Mouse (Mus musculus): ENCODE data around the gene Muc3a. TPM values are rescaled to one million over a fixed set of nuclear protein-coding genes. Genes with fewer than 3 reads are reported as not detected.

Gene Muc3a
- 6.5 TPM for polyA plus RNA-seq (2015; fragmentation: Illumina TruSeq; extraction: RNeasy Lipid Tissue Mini Kit (QIAGEN cat#74804); ENCODE audit: low read depth, low replicate concordance)

GRCm38 (mm10) chr5:137212289-137212688, at the start of gene Muc3a:
Gene Muc3a (minus strand): TSS chr5:137212389.

Other genes starting within 250 kb of the Muc3a start
- gene Cldn15, start 245.8 kb downstream of the Muc3a start, polyA plus RNA-seq (2015; fragmentation: Illumina TruSeq; extraction: RNeasy Lipid Tissue Mini Kit (QIAGEN cat#74804); ENCODE audit: low read depth, low replicate concordance): 0.24 TPM
- 30.5 TPM for gene Plod3, start 225.4 kb downstream of the Muc3a start, polyA plus RNA-seq (2015; fragmentation: Illumina TruSeq; extraction: RNeasy Lipid Tissue Mini Kit (QIAGEN cat#74804); ENCODE audit: low read depth, low replicate concordance)
- gene Znhit1, start 224.4 kb downstream of the Muc3a start, polyA plus RNA-seq (2015; fragmentation: Illumina TruSeq; extraction: RNeasy Lipid Tissue Mini Kit (QIAGEN cat#74804); ENCODE audit: low read depth, low replicate concordance): 109 TPM
- gene Vgf, start 186.0 kb downstream of the Muc3a start, polyA plus RNA-seq (2015; fragmentation: Illumina TruSeq; extraction: RNeasy Lipid Tissue Mini Kit (QIAGEN cat#74804); ENCODE audit: low read depth, low replicate concordance): 196 TPM
- 450 TPM for gene Ap1s1, start 166.3 kb downstream of the Muc3a start, polyA plus RNA-seq (2015; fragmentation: Illumina TruSeq; extraction: RNeasy Lipid Tissue Mini Kit (QIAGEN cat#74804); ENCODE audit: low read depth, low replicate concordance)
- gene Serpine1, start 140.1 kb downstream of the Muc3a start, polyA plus RNA-seq (2015; fragmentation: Illumina TruSeq; extraction: RNeasy Lipid Tissue Mini Kit (QIAGEN cat#74804); ENCODE audit: low read depth, low replicate concordance): 0.74 TPM
- 2.6 TPM for gene Trim56, start 96.2 kb downstream of the Muc3a start, polyA plus RNA-seq (2015; fragmentation: Illumina TruSeq; extraction: RNeasy Lipid Tissue Mini Kit (QIAGEN cat#74804); ENCODE audit: low read depth, low replicate concordance)
- not detected for gene Muc3, start 63.1 kb downstream of the Muc3a start, polyA plus RNA-seq (2015; fragmentation: Illumina TruSeq; extraction: RNeasy Lipid Tissue Mini Kit (QIAGEN cat#74804); ENCODE audit: low read depth, low replicate concordance)
- gene Ache, start 75.1 kb upstream of the Muc3a start, polyA plus RNA-seq (2015; fragmentation: Illumina TruSeq; extraction: RNeasy Lipid Tissue Mini Kit (QIAGEN cat#74804); ENCODE audit: low read depth, low replicate concordance): 67.3 TPM
- 20.2 TPM for gene Ufsp1, start 82.2 kb upstream of the Muc3a start, polyA plus RNA-seq (2015; fragmentation: Illumina TruSeq; extraction: RNeasy Lipid Tissue Mini Kit (QIAGEN cat#74804); ENCODE audit: low read depth, low replicate concordance)
- gene Srrt, start 95.3 kb upstream of the Muc3a start, polyA plus RNA-seq (2015; fragmentation: Illumina TruSeq; extraction: RNeasy Lipid Tissue Mini Kit (QIAGEN cat#74804); ENCODE audit: low read depth, low replicate concordance): 172 TPM
- gene Trip6, start 102.0 kb upstream of the Muc3a start, polyA plus RNA-seq (2015; fragmentation: Illumina TruSeq; extraction: RNeasy Lipid Tissue Mini Kit (QIAGEN cat#74804); ENCODE audit: low read depth, low replicate concordance): 6.6 TPM
- 18.3 TPM for gene Slc12a9, start 121.2 kb upstream of the Muc3a start, polyA plus RNA-seq (2015; fragmentation: Illumina TruSeq; extraction: RNeasy Lipid Tissue Mini Kit (QIAGEN cat#74804); ENCODE audit: low read depth, low replicate concordance)
- 3.3 TPM for gene Ephb4, start 137.7 kb upstream of the Muc3a start, polyA plus RNA-seq (2015; fragmentation: Illumina TruSeq; extraction: RNeasy Lipid Tissue Mini Kit (QIAGEN cat#74804); ENCODE audit: low read depth, low replicate concordance)